Mouse (Mus musculus): ENCODE data around the gene Dap.

DNA sequence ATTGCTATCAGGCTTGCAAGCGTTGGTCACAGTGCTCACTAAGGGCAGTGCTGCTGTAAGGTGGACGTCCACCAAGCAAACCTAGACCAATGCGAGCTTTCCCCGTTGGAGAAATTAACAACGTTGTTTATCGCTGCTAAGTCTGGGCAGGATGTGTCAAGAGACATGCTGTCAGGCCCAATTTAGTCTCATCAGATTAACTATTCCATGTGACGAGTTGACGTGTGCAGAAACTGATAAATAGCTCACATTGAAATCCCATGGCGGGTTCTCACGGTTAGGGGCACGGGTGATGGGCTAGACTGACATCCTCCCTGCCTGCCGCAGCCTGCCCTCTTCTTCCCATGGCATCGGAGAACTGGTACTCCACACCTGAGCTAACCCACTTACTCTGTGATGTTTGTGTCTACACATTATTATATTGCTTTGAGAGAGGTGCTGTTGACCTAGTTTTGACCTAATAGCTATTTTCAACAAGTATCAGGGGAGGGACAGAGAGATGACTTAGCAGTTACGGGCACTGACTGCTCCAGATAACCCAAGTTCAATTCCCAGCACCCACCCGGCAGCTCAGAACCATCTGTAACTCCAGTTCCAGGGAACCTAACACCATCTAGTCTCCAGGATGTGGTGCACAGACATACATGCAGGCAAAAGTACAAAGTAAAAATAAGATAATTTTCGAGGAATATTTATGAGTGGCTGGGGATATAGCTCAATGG, 28.6 kb downstream of the Dap start:
- TF ChIP-seq CTCF (IDR thresholded peaks at IDR 0.05; ENCODE audit: low read depth) (no peak), EP300 (IDR thresholded peaks at IDR 0.05; ENCODE audit: low read depth) (no peak)
